Mouse (Mus musculus): Measurements from ENCODE around the gene Fzd7. TPM values are rescaled to one million over a fixed set of nuclear protein-coding genes. Genes with fewer than 3 reads are reported as not detected.

Gene Fzd7
- polyA plus RNA-seq, 1 experiment from 2014 or later, result 19.7 TPM

- ATAC-seq (ENCODE audit: insufficient number of reproducible peaks, low FRiP score, low TSS enrichment, low read depth) (no peak), DNase-seq (ENCODE audit: low spot score) (no peak)
- Histone ChIP-seq H3K9me3 (ENCODE audit: control insufficient read depth, low read length) (no peaks in the 10 kb centered on the region), H3K27ac (replicated peaks; ENCODE audit: low read depth, low read length) (no peak overlapping the region), H3K4me2 (ENCODE audit: low read depth, severe bottlenecking) (no peak overlapping the region), H3K36me3 (ENCODE audit: control insufficient read depth, insufficient read depth, low read length) (no peaks in the 10 kb centered on the region), H3K4me3 (ENCODE audit: low read depth, low read length) (no peak overlapping the region), H3K27me3 (ENCODE audit: control insufficient read depth, insufficient read depth, low read length) (no peaks in the 10 kb centered on the region), H3K9ac (ENCODE audit: low read length) (no peak overlapping the region), H3K4me1 (ENCODE audit: control insufficient read depth, insufficient read depth, low read length) (peaks cover 21% of the 10 kb centered on the region)
- WGBS, result 45% methylated on average over 2 of the region's 2 CpGs
Observed at GRCm38 (mm10) chr1:59475618-59476017, 6.6 kb upstream of the Fzd7 start.

DNA sequence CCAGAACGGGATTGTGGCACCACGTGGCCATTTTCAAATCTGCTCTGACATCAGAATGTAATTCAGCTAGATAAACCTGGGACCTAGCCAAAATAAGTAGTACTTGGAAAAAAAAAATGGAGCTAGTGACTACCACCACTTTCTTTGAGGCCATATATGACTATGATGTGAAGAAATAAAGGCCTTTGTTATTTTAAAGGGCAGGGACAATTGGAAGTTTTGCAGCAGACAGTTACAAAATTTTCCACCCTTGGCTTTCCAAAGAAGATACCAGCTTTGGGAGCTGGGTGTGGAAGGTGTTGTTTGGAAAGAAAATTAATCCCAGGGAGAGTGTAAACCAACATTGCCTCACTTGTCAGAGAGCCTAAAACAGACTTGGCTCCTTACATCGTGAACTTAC lies 3.3 kb upstream of the Fzd7 start:
- Histone ChIP-seq H3K27ac (replicated peaks; ENCODE audit: low read depth, low read length) (no peak overlapping the region), H3K9ac (ENCODE audit: low read length) (no peak overlapping the region), H3K4me2 (ENCODE audit: low read depth, severe bottlenecking) (no peak overlapping the region), H3K27me3 (ENCODE audit: control insufficient read depth, insufficient read depth, low read length) (no peaks in the 10 kb centered on the region), H3K4me3 (ENCODE audit: low read depth, low read length) (no peak overlapping the region), H3K4me1 (ENCODE audit: control insufficient read depth, insufficient read depth, low read length) (peaks cover 11% of the 10 kb centered on the region), H3K9me3 (ENCODE audit: control insufficient read depth, low read length) (no peaks in the 10 kb centered on the region), H3K36me3 (ENCODE audit: control insufficient read depth, insufficient read depth, low read length) (no peaks in the 10 kb centered on the region)
- DNase-seq (ENCODE audit: low spot score), result no peak
- ATAC-seq (ENCODE audit: insufficient number of reproducible peaks, low FRiP score, low TSS enrichment, low read depth), result no peak
- 89% methylated on average over 3 of the region's 3 CpGs for WGBS

GRCm38 (mm10) chr1:59480821-59481455 lies 1.3 kb upstream of the Fzd7 start:
- Histone ChIP-seq H3K27ac (replicated peaks; ENCODE audit: low read depth, low read length) (peak overlapping the region; percentile 98), H3K36me3 (ENCODE audit: control insufficient read depth, insufficient read depth, low read length) (peaks cover 4% of the 10 kb centered on the region; the same call in 1 of the 2 replicates), H3K4me2 (ENCODE audit: low read depth, severe bottlenecking) (peak overlapping the region; percentile 52), H3K9ac (ENCODE audit: low read length) (peak overlapping the region; percentile 66), H3K27me3 (ENCODE audit: control insufficient read depth, insufficient read depth, low read length) (no peaks in the 10 kb centered on the region), H3K4me1 (ENCODE audit: control insufficient read depth, insufficient read depth, low read length) (peaks cover 12% of the 10 kb centered on the region), H3K4me3 (ENCODE audit: low read depth, low read length) (peak overlapping the region; percentile 72), H3K9me3 (ENCODE audit: control insufficient read depth, low read length) (no peaks in the 10 kb centered on the region)
- WGBS, result under 1% methylated on average over 23 of the region's 23 CpGs
- DNase-seq (ENCODE audit: low spot score) (peak; percentile 69), ATAC-seq (ENCODE audit: insufficient number of reproducible peaks, low FRiP score, low TSS enrichment, low read depth) (no peak)

- H3K27me3 ChIP-seq (ENCODE audit: control insufficient read depth, insufficient read depth, low read length), result no peaks in the 10 kb centered on the region
- WGBS, result under 1% methylated on average over 57 of the region's 57 CpGs
- ATAC-seq (ENCODE audit: insufficient number of reproducible peaks, low FRiP score, low TSS enrichment, low read depth) (peak; percentile 92), DNase-seq (ENCODE audit: low spot score) (peak; percentile 95)
- H3K4me2 ChIP-seq (ENCODE audit: low read depth, severe bottlenecking), result peak overlapping the region; percentile 88
- no peaks in the 10 kb centered on the region for H3K9me3 ChIP-seq (ENCODE audit: control insufficient read depth, low read length)
- peaks cover 4% of the 10 kb centered on the region; the same call in 1 of the 2 replicates for H3K36me3 ChIP-seq (ENCODE audit: control insufficient read depth, insufficient read depth, low read length)
- peak overlapping the region; percentile 95 for H3K9ac ChIP-seq (ENCODE audit: low read length)
- peak overlapping the region; percentile 72 for H3K4me3 ChIP-seq (ENCODE audit: low read depth, low read length)
- H3K27ac ChIP-seq (replicated peaks; ENCODE audit: low read depth, low read length), result peak overlapping the region; percentile 98
- peaks cover 15% of the 10 kb centered on the region for H3K4me1 ChIP-seq (ENCODE audit: control insufficient read depth, insufficient read depth, low read length)
Observed at GRCm38 (mm10) chr1:59481456-59482291, 550 bp upstream of the Fzd7 start.

- WGBS, result under 1% methylated on average over 81 of the region's 88 CpGs
- H3K9me3 ChIP-seq (ENCODE audit: control insufficient read depth, low read length), result no peaks in the 10 kb centered on the region
- peak overlapping the region; percentile 88 for H3K27ac ChIP-seq (replicated peaks; ENCODE audit: low read depth, low read length)
- H3K9ac ChIP-seq (ENCODE audit: low read length), result peak overlapping the region; percentile 95
- DNase-seq (ENCODE audit: low spot score), result peak; percentile 64
- H3K4me1 ChIP-seq (ENCODE audit: control insufficient read depth, insufficient read depth, low read length), result peaks cover 26% of the 10 kb centered on the region
- H3K27me3 ChIP-seq (ENCODE audit: control insufficient read depth, insufficient read depth, low read length), result no peaks in the 10 kb centered on the region
- peak overlapping the region; percentile 88 for H3K4me2 ChIP-seq (ENCODE audit: low read depth, severe bottlenecking)
- H3K4me3 ChIP-seq (ENCODE audit: low read depth, low read length), result peak overlapping the region; percentile 72
- H3K36me3 ChIP-seq (ENCODE audit: control insufficient read depth, insufficient read depth, low read length), result peaks cover 4% of the 10 kb centered on the region; the same call in 1 of the 2 replicates
- no peak for ATAC-seq (ENCODE audit: insufficient number of reproducible peaks, low FRiP score, low TSS enrichment, low read depth)
Observed at GRCm38 (mm10) chr1:59482696-59483520, 684 bp downstream of the Fzd7 start.

GRCm38 (mm10) chr1:59483521-59484245 lies 1.5 kb downstream of the Fzd7 start:
- H3K4me1 ChIP-seq (ENCODE audit: control insufficient read depth, insufficient read depth, low read length), result peaks cover 29% of the 10 kb centered on the region

GRCm38 (mm10) chr1:59484314-59484713 lies 2.1 kb downstream of the Fzd7 start:
- Histone ChIP-seq H3K27me3 (ENCODE audit: control insufficient read depth, insufficient read depth, low read length) (no peaks in the 10 kb centered on the region), H3K9me3 (ENCODE audit: control insufficient read depth, low read length) (no peaks in the 10 kb centered on the region), H3K4me3 (ENCODE audit: low read depth, low read length) (peak overlapping the region; percentile 72), H3K9ac (ENCODE audit: low read length) (peak overlapping the region; percentile 95), H3K4me2 (ENCODE audit: low read depth, severe bottlenecking) (peak overlapping the region; percentile 88), H3K4me1 (ENCODE audit: control insufficient read depth, insufficient read depth, low read length) (peaks cover 29% of the 10 kb centered on the region), H3K27ac (replicated peaks; ENCODE audit: low read depth, low read length) (peak overlapping the region; percentile 58), H3K36me3 (ENCODE audit: control insufficient read depth, insufficient read depth, low read length) (peaks cover 4% of the 10 kb centered on the region; the same call in 1 of the 2 replicates)
- DNase-seq (ENCODE audit: low spot score), result no peak
- no peak for ATAC-seq (ENCODE audit: insufficient number of reproducible peaks, low FRiP score, low TSS enrichment, low read depth)
- WGBS, result 5% methylated on average over 21 of the region's 21 CpGs

More at GRCm38 (mm10) chr1:59483521-59484245, 1.5 kb downstream of the Fzd7 start:
- DNase-seq (ENCODE audit: low spot score) (peak; percentile 86), ATAC-seq (ENCODE audit: insufficient number of reproducible peaks, low FRiP score, low TSS enrichment, low read depth) (peak; percentile 23; the same call in 1 of the 2 replicates)
- WGBS, result 1% methylated on average over 46 of the region's 46 CpGs
- Histone ChIP-seq H3K27me3 (ENCODE audit: control insufficient read depth, insufficient read depth, low read length) (no peaks in the 10 kb centered on the region), H3K9me3 (ENCODE audit: control insufficient read depth, low read length) (no peaks in the 10 kb centered on the region), H3K4me2 (ENCODE audit: low read depth, severe bottlenecking) (peak overlapping the region; percentile 88), H3K9ac (ENCODE audit: low read length) (peak overlapping the region; percentile 95), H3K4me3 (ENCODE audit: low read depth, low read length) (peak overlapping the region; percentile 72), H3K36me3 (ENCODE audit: control insufficient read depth, insufficient read depth, low read length) (peaks cover 4% of the 10 kb centered on the region; the same call in 1 of the 2 replicates), H3K27ac (replicated peaks; ENCODE audit: low read depth, low read length) (peak overlapping the region; percentile 88; the same call in 1 of the 2 replicates)

All from limb, embryonic 11.5 days (tissue).